Mouse (Mus musculus) embryonic facial prominence, embryonic 11.5 days (tissue): ENCODE measurements around the gene Skor1. TPM values are rescaled to one million over a fixed set of nuclear protein-coding genes. Genes with fewer than 3 reads are reported as not detected.

Source experiments
- ATAC-seq: fragments of 200-750 bp; cut with Nextera tagmentation; replicated peaks from 2 replicates; pipeline ENCODE4 v1.8.0; 2017; ENCODE audit warnings: low read depth; ENCODE audit not compliant: insufficient number of reproducible peaks, low FRiP score, low TSS enrichment
- DNase-seq: peaks from one replicate; pipeline ENCODE4 v3.0.0-alpha.2; 2015; ENCODE audit warnings: low spot score
- H3K27ac ChIP-seq: fragments of 300-500 bp; sonication (generic); replicated peaks from 2 replicates; pipeline ENCODE4 v1.5.1; 2014; ENCODE audit warnings: mild to moderate bottlenecking, low read depth, low read length, control low read depth
- H3K27me3 ChIP-seq: fragments of 300-500 bp; sonication (generic); 2 replicates; pipeline ENCODE4 v1.6.1; 2014; ENCODE audit warnings: mild to moderate bottlenecking, low read length, moderate library complexity, mixed read lengths; ENCODE audit not compliant: control insufficient read depth, insufficient read depth
- H3K36me3 ChIP-seq: fragments of 300-500 bp; sonication (generic); replicated peaks from 2 replicates; pipeline ENCODE4 v1.6.1; 2014; ENCODE audit warnings: low read depth, mild to moderate bottlenecking, low read length, moderate library complexity, mixed read lengths; ENCODE audit not compliant: control insufficient read depth, insufficient read depth
- H3K4me1 ChIP-seq: fragments of 300-500 bp; sonication (generic); 2 replicates; pipeline ENCODE4 v1.6.1; 2014; ENCODE audit warnings: low read length, mixed read lengths; ENCODE audit not compliant: control insufficient read depth, insufficient read depth
- H3K4me2 ChIP-seq: fragments of 300-500 bp; sonication (generic); 2 replicates; pipeline ENCODE4 v1.6.1; 2014; ENCODE audit warnings: low read depth, mild to moderate bottlenecking, control low read depth, low read length, moderate library complexity
- H3K4me3 ChIP-seq: fragments of 300-500 bp; sonication (generic); 2 replicates; pipeline ENCODE4 v1.5.1; 2014; ENCODE audit warnings: low read depth, low read length, control low read depth
- H3K9ac ChIP-seq: fragments of 300-500 bp; sonication (generic); replicated peaks from 2 replicates; pipeline ENCODE4 v1.6.1; 2014; ENCODE audit warnings: mild to moderate bottlenecking, control low read depth, low read length
- H3K9me3 ChIP-seq: fragments of 300-500 bp; sonication (generic); replicated peaks from 2 replicates; pipeline ENCODE4 v1.6.1; 2016; ENCODE audit warnings: mild to moderate bottlenecking, low read length, inconsistent platforms, mixed read lengths; ENCODE audit not compliant: control insufficient read depth
- WGBS: fragments of 180-500 bp; shearing (Covaris S2); extraction: QIAGEN DNeasy Blood & Tissue Kit; methylation state at CpG from one replicate; pipeline ENCODE4 v1.1.7; 2014; 5-methylcytosine and 5-hydroxymethylcytosine counted together
- polyA plus RNA-seq: library from polyadenylated mRNA; unstranded; fragments of >200 nt; fragmentation: Nextera tagmentation; extraction: Ambion mirVana; gene quantifications from 2 replicates; pipeline ENCODE4 v1.2.1, GENCODE M21; 2014

Skor1 gene
- polyA plus RNA-seq, 1 experiment from 2014 or later, result 0.17 TPM

- Histone ChIP-seq H3K4me3 (no peak overlapping the region), H3K27ac (no peak overlapping the region), H3K4me2 (no peak overlapping the region), H3K9ac (no peak overlapping the region), H3K9me3 (no peaks in the 10 kb centered on the region), H3K27me3 (peaks cover 68% of the 10 kb centered on the region), H3K4me1 (peaks cover 5% of the 10 kb centered on the region; the same call in 1 of the 2 replicates), H3K36me3 (no peaks in the 10 kb centered on the region)
- DNase-seq (peak; percentile 2), ATAC-seq (no peak)
- WGBS, result 4% methylated on average over 8 of the region's 8 CpGs
Observed at GRCm38 (mm10) chr9:63136241-63136640, 12.5 kb downstream of the Skor1 start.

DNA sequence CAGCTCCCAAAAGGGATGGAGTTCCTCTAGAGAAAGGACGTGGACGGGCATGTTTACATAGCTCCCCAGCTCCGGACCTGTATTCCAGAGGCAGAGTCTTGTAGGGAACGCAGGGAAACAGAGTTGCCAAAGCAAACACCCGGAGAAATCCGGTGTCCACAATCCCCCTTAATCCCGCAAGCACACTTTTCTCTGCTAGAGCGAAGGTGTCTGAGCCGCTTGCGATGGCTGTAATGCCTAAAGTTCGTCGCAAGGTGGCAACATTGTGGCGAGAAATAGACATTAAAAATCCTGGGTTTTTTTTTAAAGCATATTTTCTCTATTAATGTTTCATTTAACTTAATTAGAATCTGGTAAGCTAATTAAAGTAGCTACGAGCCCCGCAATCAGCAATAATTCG is 13.0 kb downstream of the Skor1 start:
- H3K27me3 ChIP-seq, result peaks cover 63% of the 10 kb centered on the region
- under 1% methylated on average over 16 of the region's 16 CpGs for WGBS
- DNase-seq (peak; percentile 78), ATAC-seq (no peak)
- H3K36me3 ChIP-seq, result no peaks in the 10 kb centered on the region
- peak overlapping the region; percentile 16; the same call in 1 of the 2 replicates for H3K4me3 ChIP-seq
- no peak overlapping the region for H3K4me2 ChIP-seq
- H3K27ac ChIP-seq, result no peak overlapping the region
- H3K4me1 ChIP-seq, result peaks cover 5% of the 10 kb centered on the region; the same call in 1 of the 2 replicates
- H3K9me3 ChIP-seq, result no peaks in the 10 kb centered on the region
- no peak overlapping the region for H3K9ac ChIP-seq

DNA sequence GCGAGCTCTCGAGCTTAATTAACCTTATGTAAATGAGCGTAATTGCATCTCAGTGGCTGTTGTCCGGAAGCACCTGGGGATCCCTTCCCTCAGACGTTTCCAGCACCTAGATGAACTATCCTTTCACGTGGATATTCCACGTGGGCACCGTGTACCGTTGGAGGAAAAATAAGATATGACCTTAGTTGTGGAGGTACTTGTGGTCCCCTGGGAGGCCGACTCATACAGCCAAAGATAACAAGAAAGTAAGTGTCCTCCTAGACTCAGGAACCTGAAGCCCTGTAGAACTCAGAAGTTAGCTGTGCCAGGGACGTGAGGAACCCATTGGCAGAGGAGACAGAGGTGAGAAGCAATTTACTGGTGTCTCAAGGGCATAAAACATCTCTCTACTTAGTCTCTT is 13.4 kb downstream of the Skor1 start:
- ATAC-seq (no peak), DNase-seq (no peak)
- Histone ChIP-seq H3K4me2 (no peak overlapping the region), H3K9ac (no peak overlapping the region), H3K9me3 (no peaks in the 10 kb centered on the region), H3K4me1 (peaks cover 5% of the 10 kb centered on the region; the same call in 1 of the 2 replicates), H3K36me3 (no peaks in the 10 kb centered on the region), H3K4me3 (peak overlapping the region; percentile 16; the same call in 1 of the 2 replicates), H3K27me3 (peaks cover 59% of the 10 kb centered on the region), H3K27ac (no peak overlapping the region)
- 4% methylated on average over 11 of the region's 11 CpGs for WGBS

- 17% methylated on average over 6 of the region's 6 CpGs for WGBS
- Histone ChIP-seq H3K27ac (no peak overlapping the region), H3K9ac (no peak overlapping the region), H3K27me3 (peaks cover 43% of the 10 kb centered on the region), H3K9me3 (no peaks in the 10 kb centered on the region), H3K4me1 (peaks cover 5% of the 10 kb centered on the region; the same call in 1 of the 2 replicates), H3K4me2 (peak overlapping the region; percentile 43), H3K36me3 (no peaks in the 10 kb centered on the region), H3K4me3 (peak overlapping the region; percentile 26)
- ATAC-seq (0 out of 2 replicates have a peak, but pooled peaks have one; percentile 6), DNase-seq (no peak)
Observed at GRCm38 (mm10) chr9:63133659-63134058, 15.1 kb downstream of the Skor1 start.

DNA sequence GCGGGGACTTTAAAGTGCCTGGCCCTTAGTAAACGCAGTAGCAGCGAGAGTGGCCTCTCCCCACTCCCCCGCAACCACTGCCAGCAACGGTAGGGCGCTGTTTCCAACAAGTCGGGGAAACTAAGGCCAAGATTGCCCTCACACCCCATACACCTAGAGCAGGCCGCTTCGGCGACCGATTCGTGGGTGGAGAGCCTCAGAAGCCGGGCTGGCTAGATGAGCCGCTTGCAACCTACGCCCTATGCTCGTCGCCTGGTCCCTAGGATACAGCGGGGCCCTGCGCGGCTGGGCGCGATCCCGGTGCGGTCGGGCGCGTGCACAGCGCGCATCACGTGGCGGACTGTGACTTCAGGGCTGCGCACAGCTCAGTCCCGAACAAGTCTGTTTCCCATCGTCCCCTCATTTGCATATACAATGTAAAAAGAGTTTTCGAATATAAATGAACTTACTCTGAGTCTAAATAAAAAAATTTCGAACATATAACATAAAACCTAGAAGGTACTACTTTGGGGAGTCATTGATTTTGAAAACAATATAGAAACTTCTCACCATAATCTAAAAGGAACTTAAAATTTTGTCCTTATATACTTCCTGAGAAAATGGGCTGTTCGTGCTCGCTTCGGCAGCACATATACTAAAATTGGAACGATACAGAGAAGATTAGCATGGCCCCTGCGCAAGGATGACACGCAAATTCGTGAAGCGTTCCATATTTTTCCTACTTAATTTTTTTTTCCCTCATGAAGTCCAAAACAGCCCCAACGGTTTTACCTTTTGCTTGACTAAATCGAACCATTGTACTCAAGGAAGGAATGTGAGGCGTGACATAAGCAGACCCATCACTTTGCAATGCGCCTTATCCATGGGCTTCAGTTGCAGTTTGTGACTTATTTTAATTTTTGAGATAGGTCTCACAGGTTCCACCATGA is 15.8 kb downstream of the Skor1 start:
- peak; percentile 98 for ATAC-seq
- peaks cover 35% of the 10 kb centered on the region for H3K27me3 ChIP-seq
- peak; percentile 94 for DNase-seq
- no peaks in the 10 kb centered on the region for H3K36me3 ChIP-seq
- peak overlapping the region; percentile 66 for H3K4me3 ChIP-seq
- H3K27ac ChIP-seq, result peak overlapping the region; percentile 13; the same call in 1 of the 2 replicates
- peak overlapping the region; percentile 59 for H3K4me2 ChIP-seq
- no peaks in the 10 kb centered on the region for H3K9me3 ChIP-seq
- peak overlapping the region; percentile 73 for H3K9ac ChIP-seq
- under 1% methylated on average over 48 of the region's 48 CpGs for WGBS
- no peaks in the 10 kb centered on the region; the same call in 1 of the 2 replicates for H3K4me1 ChIP-seq

GRCm38 (mm10) chr9:63131957-63132602 is 16.7 kb downstream of the Skor1 start:
- ATAC-seq (0 out of 2 replicates have a peak, but pooled peaks have one; percentile 10), DNase-seq (peak; percentile 59)
- Histone ChIP-seq H3K9me3 (no peaks in the 10 kb centered on the region), H3K4me1 (no peaks in the 10 kb centered on the region; the same call in 1 of the 2 replicates), H3K36me3 (no peaks in the 10 kb centered on the region), H3K4me2 (peak overlapping the region; percentile 59), H3K4me3 (peak overlapping the region; percentile 66), H3K9ac (peak overlapping the region; percentile 73), H3K27me3 (peaks cover 27% of the 10 kb centered on the region), H3K27ac (no peak overlapping the region; the same call in 1 of the 2 replicates)
- WGBS, result under 1% methylated on average over 28 of the region's 28 CpGs

DNA sequence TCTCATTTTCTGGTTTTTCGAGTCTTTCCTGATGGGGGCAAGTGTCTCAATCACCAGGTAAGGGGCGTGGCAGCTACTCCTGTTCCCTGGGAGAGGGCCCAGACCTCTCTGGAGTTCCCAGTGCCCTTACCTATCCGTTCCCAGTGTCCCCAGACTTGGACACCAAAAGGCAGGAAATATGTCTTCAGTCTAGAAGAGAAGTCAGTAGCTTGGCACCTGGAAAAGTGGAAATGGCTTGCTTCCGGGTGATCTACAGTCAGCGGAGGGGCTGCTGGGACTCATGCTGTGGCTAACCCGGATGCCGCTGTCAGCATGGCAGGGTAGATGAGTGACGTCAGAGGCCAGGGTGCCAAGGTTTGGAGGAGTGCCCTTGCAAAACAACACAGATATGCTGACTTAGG is 19.1 kb downstream of the Skor1 start:
- no peak for DNase-seq
- Histone ChIP-seq H3K27me3 (peaks cover 6% of the 10 kb centered on the region), H3K9ac (no peak overlapping the region)

More for the DNA sequence above, 19.1 kb downstream of the Skor1 start:
- no peak for ATAC-seq
- no peaks in the 10 kb centered on the region for H3K9me3 ChIP-seq
- H3K4me2 ChIP-seq, result no peak overlapping the region
- H3K4me3 ChIP-seq, result no peak overlapping the region
- no peaks in the 10 kb centered on the region for H3K36me3 ChIP-seq
- no peaks in the 10 kb centered on the region for H3K4me1 ChIP-seq
- H3K27ac ChIP-seq, result no peak overlapping the region
- WGBS, result 80% methylated on average over 8 of the region's 8 CpGs
